Mouse (Mus musculus) lung, postnatal 0 days (tissue): ENCODE measurements around the gene St6gal1.

ENCODE experiments used
- CTCF ChIP-seq: IDR thresholded peaks from 2 replicates; pipeline ENCODE4 v1.5.1; 2016; ENCODE audit warnings: antibody characterized with exemption, mild to moderate bottlenecking
- EP300 ChIP-seq: IDR thresholded peaks from 2 replicates; pipeline ENCODE4 v1.6.1; 2016; ENCODE audit warnings: antibody characterized with exemption, mild to moderate bottlenecking, control low read depth

DNA sequence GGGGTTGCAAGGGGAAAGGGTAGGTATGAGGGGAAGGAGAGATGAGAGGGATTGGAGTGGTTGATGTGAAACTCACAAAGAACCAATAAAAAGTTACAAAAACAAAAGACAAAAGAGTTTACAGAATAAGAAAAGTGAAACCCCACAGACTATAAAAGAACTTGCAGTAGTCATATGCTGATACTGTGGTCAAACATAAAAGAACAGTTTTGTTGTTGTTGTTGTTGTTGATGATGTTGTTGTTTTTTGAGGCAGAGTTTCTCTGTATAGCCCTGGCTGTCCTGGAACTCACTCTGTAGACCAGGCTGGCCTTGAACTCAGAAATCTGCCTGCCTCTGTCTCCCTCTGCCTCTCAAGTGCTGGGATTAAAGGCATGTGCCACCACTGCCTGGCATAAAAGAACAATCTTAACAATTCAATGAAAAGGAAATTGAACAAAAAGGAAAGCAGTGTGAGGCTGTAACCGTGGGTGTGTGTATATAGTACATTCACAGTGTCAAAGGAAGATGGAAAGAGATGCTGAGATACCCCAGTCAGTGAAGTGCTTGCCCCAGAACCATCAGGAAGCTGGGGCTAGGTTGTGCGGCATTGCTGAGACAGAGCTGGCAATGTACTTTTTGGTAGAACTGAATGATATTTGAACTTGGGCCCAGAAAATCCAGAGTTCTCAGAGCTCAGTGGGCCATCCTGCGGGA is 155.1 kb downstream of the St6gal1 start:
- TF ChIP-seq EP300 = no peak
- TF ChIP-seq CTCF = no peak
